Mouse (Mus musculus) left cerebral cortex, adult 2 months (tissue): Measurements from ENCODE around the gene Bcl9l. TPM values are rescaled to one million over a fixed set of nuclear protein-coding genes. Genes with fewer than 3 reads are reported as not detected.

ENCODE experiments used
- DNase-seq, 2 experiments: peaks; one replicate each; pipeline ENCODE4 v3.0.0; 2021 to 2022; ENCODE audit warnings: low spot score in 2 of 2, mixed read lengths in 1 of 2; ENCODE audit errors: extremely low spot score in 1 of 2
- H3K27ac ChIP-seq: fragments of 200-600 bp; 2 replicates; pipeline ENCODE4 v1.8.1; 2022
- H3K4me3 ChIP-seq: fragments of 200-600 bp; 2 replicates; pipeline ENCODE4 v1.8.1; 2022
- CTCF ChIP-seq: fragments of 200-600 bp; IDR thresholded peaks from 2 replicates; pipeline ENCODE4 v1.8.1; 2022; ENCODE audit warnings: antibody characterized with exemption, mild to moderate bottlenecking, moderate library complexity
- intact Hi-C: fragments of 180-260 bp; cut with DNase I; formaldehyde crosslinking; loops from one replicate; pipeline ENCODE4 v1.15.1; 2025
- total RNA-seq, 2 experiments: library from RNA; stranded (reverse); gene quantifications; 2 replicates each; pipeline ENCODE4 v1.2.3; 2021

The Bcl9l gene
- total RNA-seq, 2 experiments from 2014 or later = 58.6 to 63.4 TPM

DNA sequence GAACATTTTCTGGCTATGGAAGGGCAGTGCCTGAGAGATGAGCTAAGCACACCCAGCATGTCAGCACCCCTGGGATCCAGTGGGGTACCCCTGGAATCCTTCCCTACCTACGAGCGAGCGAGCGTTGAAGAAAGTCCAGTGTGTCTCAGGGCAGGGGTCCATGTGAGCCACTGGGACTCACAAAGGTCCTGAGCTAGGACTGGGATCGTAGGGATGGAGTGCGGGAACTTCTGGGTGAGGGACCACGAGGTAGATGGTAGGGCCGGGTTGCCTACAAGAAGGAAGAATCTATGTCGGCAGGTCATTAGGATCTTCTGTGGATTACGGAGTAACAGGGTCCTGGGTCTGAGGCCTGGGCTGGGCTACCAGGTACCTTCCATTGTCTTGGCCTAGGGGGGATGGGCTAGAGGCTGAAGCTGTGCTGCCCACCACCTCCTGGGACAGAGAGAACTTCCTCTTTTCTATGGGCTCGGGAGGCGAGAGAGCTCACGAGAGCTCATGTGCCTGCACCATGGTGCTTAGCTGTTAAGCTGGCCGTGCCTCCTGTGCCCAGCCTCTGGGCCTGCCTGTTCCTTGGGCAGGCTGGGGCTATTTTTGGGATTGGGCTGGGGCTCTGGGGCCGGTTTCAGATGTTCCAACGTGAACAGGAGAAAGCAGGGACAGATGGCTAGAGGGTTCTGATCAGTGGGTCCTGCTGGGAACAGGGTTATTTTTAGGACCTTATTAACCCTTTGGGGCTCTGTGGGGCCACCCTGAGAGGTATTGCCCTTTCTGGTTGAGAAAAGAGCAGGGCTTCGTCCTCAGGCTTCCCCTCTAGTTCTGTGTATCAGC lies 10.2 kb downstream of the Bcl9l start:
- intact Hi-C loops = no loop called here
- H3K4me3 ChIP-seq = no peak overlapping the region
- TF ChIP-seq CTCF = no peak
- DNase-seq = no peak
- H3K27ac ChIP-seq = peak overlapping the region; percentile 85

DNA sequence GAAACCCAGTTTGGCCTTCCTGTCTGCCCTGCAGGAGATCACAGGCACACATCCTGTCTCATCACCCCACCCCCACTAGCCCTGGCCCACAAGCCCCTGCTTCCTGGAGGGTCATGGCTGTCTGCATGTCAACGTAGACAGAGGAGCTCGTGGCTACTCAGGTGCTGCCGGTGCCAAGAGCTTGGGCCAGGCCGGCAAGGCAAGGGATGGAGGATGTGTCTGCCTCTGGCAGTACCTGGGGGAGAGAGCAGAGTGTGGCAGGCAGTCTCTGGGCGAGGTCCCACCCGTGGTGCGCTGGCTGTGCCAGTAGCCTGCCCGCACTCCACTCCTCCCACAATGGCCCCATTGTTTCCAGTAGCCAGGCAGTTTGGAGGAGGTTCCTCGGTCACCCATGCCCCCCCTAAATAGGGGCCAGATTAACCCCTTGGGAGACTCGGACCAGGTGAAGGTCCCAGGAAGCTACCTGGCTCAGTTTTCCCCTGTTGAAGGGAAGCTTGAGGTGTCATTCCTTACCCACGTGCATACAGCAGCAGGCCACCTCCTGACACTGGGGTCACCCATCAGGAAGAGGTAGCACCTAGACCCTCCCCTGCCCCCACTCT lies 11.7 kb downstream of the Bcl9l start:
- intact Hi-C loops = no loop called here
- peak overlapping the region; percentile 85 for H3K27ac ChIP-seq
- DNase-seq = no peak

DNA sequence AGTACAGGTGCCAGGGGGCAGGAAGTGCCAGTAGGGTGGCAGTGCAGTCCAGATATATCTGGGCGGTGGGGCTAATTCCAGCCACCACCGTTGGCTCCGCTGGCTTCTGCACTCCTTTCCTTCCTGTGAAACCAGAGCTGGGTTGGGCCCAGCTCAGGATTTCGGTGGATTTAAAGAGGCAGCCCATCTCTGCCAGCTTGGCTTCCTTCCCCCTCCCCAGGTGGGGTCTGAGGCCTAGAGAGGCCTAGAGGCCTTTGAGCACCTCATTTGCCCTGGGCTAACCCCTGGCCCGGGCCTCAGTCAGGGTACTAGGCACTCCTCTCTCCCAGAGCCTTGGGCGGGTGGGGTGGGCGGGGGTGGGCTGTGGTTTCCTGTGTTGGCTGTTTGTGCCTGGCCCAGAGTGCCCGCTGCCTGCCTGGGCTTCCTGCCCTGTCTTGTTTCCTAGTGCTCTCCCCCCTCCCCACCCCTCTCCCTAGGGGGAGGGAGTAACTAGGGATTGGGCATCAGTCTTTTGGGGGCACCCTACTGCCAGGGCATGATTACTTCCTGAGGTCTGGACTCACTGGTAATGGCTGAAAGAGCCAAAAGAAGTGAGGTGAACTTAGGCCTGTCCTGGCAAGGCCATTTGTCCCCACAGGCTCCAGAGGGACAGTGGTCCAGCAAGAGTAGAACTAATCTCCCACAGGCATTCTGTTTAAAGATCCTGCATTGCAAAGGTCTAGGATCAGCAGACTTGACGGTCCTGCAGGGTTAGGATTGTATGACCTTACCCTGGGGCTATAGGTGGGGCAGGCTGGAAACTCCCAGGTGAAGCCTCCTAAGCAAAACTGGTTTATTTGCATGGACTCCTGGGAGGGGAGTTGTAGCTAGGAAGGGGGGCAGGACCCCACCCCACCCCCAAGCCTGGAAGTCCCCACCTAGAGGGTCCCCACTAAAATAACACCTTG lies 12.5 kb downstream of the Bcl9l start:
- DNase-seq = peak in 1 of 2 experiments; percentile 58
- H3K4me3 ChIP-seq = peak overlapping the region; percentile 21; the same call in 1 of the 2 replicates
- peak overlapping the region; percentile 85 for H3K27ac ChIP-seq
- intact Hi-C loops = no loop called here
- no peak for TF ChIP-seq CTCF

More for the DNA sequence above, 11.7 kb downstream of the Bcl9l start:
- H3K4me3 ChIP-seq = peak overlapping the region; percentile 21; the same call in 1 of the 2 replicates
- no peak for TF ChIP-seq CTCF

DNA sequence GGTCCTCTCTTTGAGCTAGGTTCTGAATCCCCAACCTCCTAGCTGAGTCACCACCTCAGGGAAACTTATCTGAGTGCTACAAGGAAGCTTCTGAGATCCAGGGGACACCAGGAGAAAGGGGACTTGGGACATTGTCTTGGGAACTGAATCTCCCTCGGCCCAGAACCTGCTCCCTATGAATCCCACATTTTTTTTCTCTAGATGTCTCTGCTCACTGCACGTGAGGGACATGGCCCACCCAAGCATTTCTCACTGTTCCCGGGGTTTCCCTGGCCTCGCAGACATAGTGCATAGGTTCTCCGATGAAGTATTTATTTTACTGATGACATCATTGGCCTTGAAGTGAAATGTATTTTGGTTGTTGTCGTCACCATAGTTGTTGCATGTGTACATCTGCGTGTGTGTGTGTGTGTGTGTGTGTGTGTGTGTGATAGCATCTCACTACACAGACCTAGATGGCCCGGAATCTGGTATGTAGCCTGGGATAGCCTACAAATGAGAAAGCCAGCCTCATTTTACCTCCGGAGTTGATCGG lies 13.3 kb downstream of the Bcl9l start:
- Histone ChIP-seq H3K27ac (peak overlapping the region; percentile 4; the same call in 1 of the 2 replicates), H3K4me3 (no peak overlapping the region)
- intact Hi-C loops = no loop called here
- TF ChIP-seq CTCF = no peak
- DNase-seq = no peak

DNA sequence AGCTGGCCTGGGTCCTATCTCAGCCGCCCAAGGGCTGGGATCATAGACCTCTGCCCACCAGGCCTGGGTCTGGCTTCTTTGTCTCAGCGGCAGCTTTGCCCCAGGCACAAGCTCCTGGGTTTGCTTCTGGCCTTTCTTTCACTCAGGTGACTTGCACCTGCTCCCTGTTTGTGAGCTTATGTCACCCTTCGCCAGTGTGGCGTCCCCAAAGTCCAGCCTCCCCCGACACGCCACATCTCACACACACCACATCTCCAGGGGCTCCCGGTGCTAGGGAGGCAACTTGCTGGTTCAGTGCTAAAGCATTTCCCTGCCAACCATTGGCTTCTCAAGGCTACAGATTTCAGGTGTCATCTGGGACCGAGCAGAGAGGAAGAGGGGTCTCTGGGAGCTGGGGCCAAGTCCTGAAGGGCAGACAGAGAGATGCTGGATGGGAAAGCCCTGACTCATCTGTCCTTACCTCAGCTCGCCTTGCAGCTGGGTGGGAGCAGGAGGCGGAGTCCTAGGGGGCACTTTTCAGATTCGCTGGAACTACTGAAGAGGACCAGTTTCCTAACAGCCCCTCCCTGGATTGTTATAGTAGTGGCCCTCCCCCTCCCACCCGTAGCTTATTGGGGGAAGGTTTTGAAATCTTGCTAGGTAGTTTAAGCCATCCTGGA lies 14.3 kb downstream of the Bcl9l start:
- DNase-seq = no peak
- intact Hi-C loops = no loop called here
- no peak overlapping the region for H3K4me3 ChIP-seq
- no peak overlapping the region for H3K27ac ChIP-seq
- TF ChIP-seq CTCF = no peak

DNA sequence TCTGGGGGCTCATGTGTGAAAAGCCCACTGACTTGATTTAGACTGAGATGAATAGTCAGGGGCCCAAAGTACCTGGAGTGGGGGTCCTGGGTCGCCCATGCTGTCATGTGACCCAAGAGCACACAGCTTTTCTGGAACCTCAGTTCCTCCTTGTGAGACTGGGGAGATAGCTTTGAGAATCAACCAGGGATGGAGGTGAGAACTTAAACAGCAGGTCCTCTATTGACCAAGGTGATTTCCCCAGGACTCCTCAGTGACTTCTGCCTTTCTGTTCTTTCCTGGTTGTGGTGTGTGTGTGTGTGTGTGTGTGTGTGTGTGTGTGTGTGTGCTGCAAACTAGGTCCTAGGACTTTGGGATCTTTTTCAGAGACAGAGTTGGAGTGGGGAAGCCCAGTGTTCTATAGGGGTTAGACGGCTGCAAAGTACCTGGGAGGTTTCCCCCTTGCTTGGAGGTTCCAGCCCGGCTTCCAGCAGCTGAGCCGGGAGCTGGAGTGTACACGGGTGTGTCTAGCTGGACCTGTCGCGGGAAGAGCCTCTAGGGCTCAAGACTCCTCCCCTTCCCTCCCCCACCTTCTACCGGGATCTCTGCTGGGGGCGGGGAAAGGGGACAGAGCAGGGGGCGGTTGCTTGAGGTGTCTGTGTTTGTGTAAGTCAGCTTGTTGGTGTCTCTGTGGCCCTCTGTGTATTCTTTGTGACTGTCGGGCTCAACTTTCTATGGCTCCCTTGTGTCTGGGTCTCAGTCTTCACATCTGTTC lies 15.2 kb downstream of the Bcl9l start:
- TF ChIP-seq CTCF = no peak
- intact Hi-C loops = loop anchor here (1.0 kb wide), 1 partner anchor 44 kb away; the partner anchor contains the start of gene Upk2
- peak overlapping the region; percentile 47; the same call in 1 of the 2 replicates for H3K27ac ChIP-seq
- peak overlapping the region; percentile 32 for H3K4me3 ChIP-seq
- DNase-seq = no peak

DNA sequence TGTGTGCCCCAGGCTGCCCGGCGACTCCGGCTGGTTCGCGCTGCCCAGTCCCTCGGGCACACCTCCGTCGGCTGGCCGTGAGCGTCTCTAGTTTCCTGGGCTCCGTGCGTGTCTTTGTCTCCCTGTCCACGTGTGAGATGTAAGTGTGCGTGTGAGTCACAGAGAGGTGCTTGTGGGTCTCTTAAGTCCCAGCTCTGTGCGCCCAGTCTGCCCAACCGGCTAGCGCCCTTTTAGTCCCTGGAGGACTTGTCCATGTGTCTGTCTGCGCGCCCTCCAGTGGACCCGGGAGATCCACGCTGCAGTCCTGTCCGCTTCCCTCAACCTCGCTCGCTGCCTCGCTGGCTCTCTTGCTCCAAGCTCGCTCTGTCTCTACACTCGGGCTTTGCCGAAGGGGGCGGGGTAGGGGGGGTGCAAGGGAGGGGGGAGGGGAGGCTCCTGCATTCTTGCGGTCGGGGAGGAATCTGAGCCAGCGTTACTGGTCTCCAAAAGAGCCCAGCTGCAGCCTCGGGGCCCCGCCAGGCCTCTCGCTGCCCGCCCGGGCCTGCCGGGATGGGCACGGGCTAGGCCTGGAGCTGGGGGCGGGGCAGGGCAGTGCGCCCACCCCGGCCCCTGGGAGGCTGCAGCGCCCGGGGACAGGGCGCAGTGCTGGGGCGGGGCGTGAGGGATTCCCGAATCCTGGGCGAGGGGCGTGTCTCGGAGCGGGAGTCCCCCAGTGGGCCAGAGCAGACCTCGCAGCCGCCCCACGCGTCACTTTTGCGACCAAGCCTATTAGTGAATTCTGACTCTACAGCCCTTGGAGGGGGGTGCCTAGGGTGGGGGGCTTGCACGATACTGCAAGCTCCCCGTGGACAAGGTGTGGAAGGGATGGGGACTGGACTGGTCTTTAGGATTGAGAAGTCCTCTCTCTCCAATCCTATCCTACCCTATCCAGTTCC lies 16.1 kb downstream of the Bcl9l start:
- Histone ChIP-seq H3K27ac (peak overlapping the region; percentile 69; the same call in 1 of the 2 replicates), H3K4me3 (peak overlapping the region; percentile 32)
- peak; percentile 48 for TF ChIP-seq CTCF
- intact Hi-C loops = loop anchor here (1.0 kb wide), 1 partner anchor 44 kb away; the partner anchor contains the start of gene Upk2
- DNase-seq = peak; percentile 47 to 64

DNA sequence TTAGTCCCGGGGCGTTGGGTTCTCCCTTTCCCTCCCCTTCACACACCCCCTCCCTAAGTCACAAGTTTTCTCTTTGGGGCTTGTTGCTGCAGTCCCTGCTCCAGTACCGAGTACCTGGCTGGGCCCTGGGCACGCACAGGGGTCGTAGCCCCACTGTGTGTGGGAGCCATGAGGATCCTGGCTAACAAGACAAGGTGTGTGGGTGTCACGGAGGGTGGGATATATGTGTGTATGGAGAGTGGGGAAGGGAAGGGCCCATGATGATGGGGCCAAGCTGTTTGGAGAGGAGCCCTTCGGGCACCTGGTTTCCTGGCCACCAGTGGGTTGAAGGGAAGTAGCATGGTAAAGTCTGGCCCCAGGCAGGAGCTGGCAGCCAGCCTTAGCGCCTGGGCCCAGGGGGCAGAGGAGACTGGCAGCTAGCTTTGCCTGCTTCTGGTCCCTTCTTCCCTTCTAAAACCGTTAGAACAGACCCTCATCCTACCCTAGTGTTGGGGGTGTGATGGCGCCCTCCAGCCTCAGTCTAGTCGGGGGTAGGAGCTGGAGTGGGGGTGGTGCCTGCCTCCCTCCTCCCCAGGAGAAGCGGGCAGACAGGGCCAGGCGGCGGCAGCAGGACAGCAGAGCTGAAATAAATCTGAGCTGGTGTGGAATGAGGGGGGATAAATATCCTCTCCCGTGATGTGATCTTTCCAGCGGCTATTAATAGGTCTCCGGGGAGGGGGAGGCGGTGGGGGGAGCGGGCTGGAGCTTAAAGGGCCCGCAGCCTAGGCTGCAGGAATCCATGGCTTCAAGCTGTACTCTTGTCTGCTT lies 16.9 kb downstream of the Bcl9l start:
- no peak for DNase-seq
- Histone ChIP-seq H3K27ac (peak overlapping the region; percentile 69), H3K4me3 (peak overlapping the region; percentile 32; the same call in 1 of the 2 replicates)
- intact Hi-C loops = loop anchor here (5.0 kb wide), 1 partner anchor 153 kb away; no protein-coding TSS in a partner anchor
- TF ChIP-seq CTCF = no peak
